Comparison of ENCODE assay signal across 8 mouse cellular contexts in the genomic region with DNA sequence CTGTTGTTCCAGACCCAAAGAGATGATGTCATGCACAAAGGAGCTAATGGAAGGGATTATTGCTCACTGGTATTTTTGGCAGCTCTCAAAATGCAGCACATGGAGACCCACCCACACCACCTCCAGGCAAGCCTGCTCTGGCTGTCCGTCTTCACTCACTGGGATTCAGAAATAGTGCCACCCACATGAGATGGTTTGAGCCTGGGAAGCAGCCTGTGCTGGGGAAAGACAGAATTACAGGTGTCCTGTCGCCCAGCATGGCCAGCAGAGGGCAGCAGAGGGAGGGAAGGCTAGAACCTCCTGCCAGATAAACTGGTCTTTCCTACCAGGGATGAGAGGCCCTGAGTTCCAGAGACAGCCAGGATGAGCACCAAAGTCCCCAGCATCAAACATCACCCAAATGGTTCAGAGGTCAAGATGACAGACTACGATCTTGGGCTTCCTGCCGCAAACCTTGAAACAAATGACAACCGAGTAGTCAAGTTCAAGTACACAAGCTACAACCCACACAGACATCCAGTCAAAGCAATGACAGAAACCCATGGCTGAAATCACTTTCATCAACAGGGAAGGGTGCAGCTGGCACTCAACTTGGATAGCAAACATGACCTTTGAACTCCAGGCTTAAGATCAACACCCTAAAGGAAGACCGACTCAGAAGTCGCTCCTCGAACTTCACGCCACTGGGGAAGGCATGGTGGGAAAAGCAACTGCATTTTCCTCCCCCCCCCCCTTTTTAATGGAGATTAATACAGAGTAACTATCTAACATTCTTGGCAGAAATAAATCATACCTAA. TPM values are rescaled to one million over a fixed set of nuclear protein-coding genes. Genes with fewer than 3 reads are reported as not detected.
A peak's percentile ranks its signal among the peaks of the same experiment; 100 is the strongest.
DNase-seq lines count a peak whose midpoint lies in the region; ATAC-seq and TF ChIP-seq lines count a peak whose summit lies in the region.

No protein-coding gene starts in this region.

- no peak overlapping the region for H3K27ac ChIP-seq in neural tube, embryonic 15.5 days (replicated peaks)
- H3K27ac ChIP-seq in limb, embryonic 13.5 days: no peak overlapping the region
- 0 out of 2 replicates have a peak overlapping the region, but pooled peaks have one; percentile 12 for H3K27ac ChIP-seq in olfactory bulb, adult 2 months (ENCODE audit: insufficient read depth, low read depth, low read length)

- H3K27me3 ChIP-seq in neural tube, embryonic 15.5 days (replicated peaks): peaks cover 3% of the 10 kb centered on the region; the same call in 1 of the 2 replicates
- no peaks in the 10 kb centered on the region for H3K27me3 ChIP-seq in limb, embryonic 13.5 days

- H3K4me2 ChIP-seq in neural tube, embryonic 15.5 days: no peak overlapping the region
- H3K4me2 ChIP-seq in limb, embryonic 13.5 days (replicated peaks): no peak overlapping the region

- H3K36me3 ChIP-seq in neural tube, embryonic 15.5 days: no peaks in the 10 kb centered on the region
- H3K36me3 ChIP-seq in limb, embryonic 13.5 days: no peaks in the 10 kb centered on the region

- peak; percentile 86 for TF ChIP-seq CTCF in olfactory bulb, adult 2 months (IDR thresholded peaks at IDR 0.05; ENCODE audit: insufficient read depth, low read depth, low read length)

- WGBS in neural tube, embryonic 15.5 days: 69% methylated on average over 9 of the region's 9 CpGs
- 68% methylated on average over 9 of the region's 9 CpGs for WGBS in limb, embryonic 13.5 days
- 74% methylated on average over 9 of the region's 9 CpGs for WGBS in olfactory bulb, adult 2 months

- ATAC-seq in neural tube, embryonic 15.5 days (ENCODE audit: low FRiP score): no peak
- ATAC-seq in limb, embryonic 13.5 days (ENCODE audit: low FRiP score, low read depth): peak; percentile 11; the same call in 1 of the 2 replicates

- no peaks in the 10 kb centered on the region for H3K9me3 ChIP-seq in neural tube, embryonic 15.5 days (replicated peaks)
- H3K9me3 ChIP-seq in limb, embryonic 13.5 days: no peaks in the 10 kb centered on the region

- no peaks in the 10 kb centered on the region for H3K4me1 ChIP-seq in neural tube, embryonic 15.5 days
- no peaks in the 10 kb centered on the region for H3K4me1 ChIP-seq in limb, embryonic 13.5 days
- peaks cover 42% of the 10 kb centered on the region for H3K4me1 ChIP-seq in olfactory bulb, adult 2 months (ENCODE audit: control insufficient read depth, insufficient read depth, low read length)

- peak; percentile 85 for DNase-seq in neural tube, embryonic 10.5 days (ENCODE audit: extremely low spot score, low spot score)
- peak; percentile 95 to 97 for DNase-seq in cerebellum, postnatal 10 days
- DNase-seq in frontal cortex, postnatal 36 days (ENCODE audit: low spot score in 2 of 2): peak; percentile 95
- DNase-seq in kidney, adult 9 months: peak; percentile 74
- peak; percentile 95 for DNase-seq in testis, postnatal 10 days (ENCODE audit: low spot score)

- H3K9ac ChIP-seq in neural tube, embryonic 15.5 days (replicated peaks): no peak overlapping the region
- no peak overlapping the region for H3K9ac ChIP-seq in limb, embryonic 13.5 days

- TF ChIP-seq POLR2A in olfactory bulb, adult 2 months (IDR thresholded peaks at IDR 0.05; ENCODE audit: insufficient read depth, low read depth, low read length): no peak

- H3K4me3 ChIP-seq in neural tube, embryonic 15.5 days (replicated peaks): no peak overlapping the region
- H3K4me3 ChIP-seq in limb, embryonic 13.5 days: no peak overlapping the region
- H3K4me3 ChIP-seq in olfactory bulb, adult 2 months (ENCODE audit: insufficient read depth, low read depth, low read length): no peak overlapping the region

RNA-seq across cellular contexts. Expression of a gene that starts 41.4 kb away (rescaled TPM):
- 3.2 and 6.3 TPM in 2 replicates for polyA plus RNA-seq in neural tube, embryonic 15.5 days (2015; fragmentation: Nextera tagmentation; extraction: Ambion mirVana)
- polyA plus RNA-seq in limb, embryonic 13.5 days (2015; fragmentation: Nextera tagmentation; extraction: Ambion mirVana): 2.7 and 2.8 TPM in 2 replicates
- polyA plus RNA-seq in olfactory bulb, adult 2 months (2012; ENCODE audit: insufficient read depth, insufficient read length, low replicate concordance, missing spikeins): not detected in 2 replicates

Comparison
In these comparisons a context has a peak if more than half of its experiments do, and no peak if none do; other contexts are left out.
1. RNA of a gene that starts 41.4 kb away (polyA plus RNA-seq): not detected in olfactory bulb, adult 2 months; 3.2 to 6.3 TPM in neural tube, embryonic 15.5 days and 2.7 to 2.8 TPM in limb, embryonic 13.5 days; every median in the first group is over 10 times any median in the second.
2. Peak in every context shown above with its lines, with median percentiles within 50 percentile points of each other: DNase-seq.